Mouse (Mus musculus): Measurements from ENCODE around the gene Cyp46a1. TPM values are rescaled to one million over a fixed set of nuclear protein-coding genes. Genes with fewer than 3 reads are reported as not detected.
A peak's percentile ranks its signal among the peaks of the same experiment; 100 is the strongest.

The Cyp46a1 gene
- total and polyA plus RNA-seq, 2 experiments = 0.83 to 2.5 TPM

DNA sequence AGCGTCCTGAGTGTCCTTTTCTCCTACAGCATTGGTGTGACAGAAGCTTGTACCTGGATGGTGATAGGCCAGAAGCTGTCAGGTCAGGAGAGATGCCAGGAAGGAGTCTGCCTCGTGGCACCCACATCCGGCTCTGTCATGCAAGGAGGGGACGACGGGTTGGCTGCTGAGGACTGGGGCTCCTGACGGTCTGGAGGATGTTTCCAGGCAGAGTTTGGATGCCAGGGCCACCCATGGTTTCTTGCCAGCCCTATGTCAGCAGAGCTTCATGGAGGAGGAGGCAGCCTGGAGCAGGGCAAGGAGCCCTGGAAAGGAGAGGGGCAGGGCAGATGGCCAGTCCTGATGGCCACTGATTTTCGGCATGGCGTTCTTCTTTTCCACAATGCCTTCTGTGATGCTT, 65.0 kb downstream of the Cyp46a1 start:
- 92% methylated on average over 8 of the region's 8 CpGs for WGBS
- TF ChIP-seq CTCF (IDR thresholded peaks at IDR 0.05; ENCODE audit: low read depth, low read length) (no peak), POLR2A (IDR thresholded peaks at IDR 0.05; ENCODE audit: extremely low read depth, insufficient read depth, low read length) (no peak)
- H3K4me1 ChIP-seq (ENCODE audit: control insufficient read depth, insufficient read depth, low read length) = no peaks in the 10 kb centered on the region
- no peaks in the 10 kb centered on the region for H3K36me3 ChIP-seq (ENCODE audit: control insufficient read depth, insufficient read depth, low read length)
- H3K27me3 ChIP-seq (ENCODE audit: control insufficient read depth, insufficient read depth, low read length) = no peaks in the 10 kb centered on the region
- no peak overlapping the region for H3K9ac ChIP-seq (ENCODE audit: low read depth, low read length)
- H3K79me2 ChIP-seq (ENCODE audit: control insufficient read depth, insufficient read depth, low read length) = no peaks in the 10 kb centered on the region
- no peak for DNase-seq (ENCODE audit: extremely low read depth, low read depth, low spot score)
- no peak overlapping the region for H3K4me3 ChIP-seq (ENCODE audit: insufficient read depth, low read depth, low read length)
- H3K27ac ChIP-seq (replicated peaks; ENCODE audit: insufficient read depth, low read depth, low read length) = no peak overlapping the region

- H3K4me3 ChIP-seq (ENCODE audit: insufficient read depth, low read depth, low read length) = no peak overlapping the region
- H3K27ac ChIP-seq (replicated peaks; ENCODE audit: insufficient read depth, low read depth, low read length) = no peak overlapping the region
- DNase-seq (ENCODE audit: extremely low read depth, low read depth, low spot score) = no peak
- H3K36me3 ChIP-seq (ENCODE audit: control insufficient read depth, insufficient read depth, low read length) = no peaks in the 10 kb centered on the region
- H3K27me3 ChIP-seq (ENCODE audit: control insufficient read depth, insufficient read depth, low read length) = no peaks in the 10 kb centered on the region
- H3K79me2 ChIP-seq (ENCODE audit: control insufficient read depth, insufficient read depth, low read length) = no peaks in the 10 kb centered on the region
- H3K9ac ChIP-seq (ENCODE audit: low read depth, low read length) = no peak overlapping the region
- 64% methylated on average over 8 of the region's 8 CpGs for WGBS
- no peak for TF ChIP-seq CTCF (IDR thresholded peaks at IDR 0.05; ENCODE audit: low read depth, low read length)
- no peak for TF ChIP-seq POLR2A (IDR thresholded peaks at IDR 0.05; ENCODE audit: extremely low read depth, insufficient read depth, low read length)
- no peaks in the 10 kb centered on the region for H3K4me1 ChIP-seq (ENCODE audit: control insufficient read depth, insufficient read depth, low read length)
These were observed 66.8 kb downstream of the Cyp46a1 start for GRCm38 (mm10) chr12:108400951-108401350.

GRCm38 (mm10) chr12:108403957-108404356, 69.8 kb downstream of the Cyp46a1 start:
- WGBS = 72% methylated on average over 6 of the region's 6 CpGs
- no peak overlapping the region for H3K27ac ChIP-seq (replicated peaks; ENCODE audit: insufficient read depth, low read depth, low read length)
- DNase-seq (ENCODE audit: extremely low read depth, low read depth, low spot score) = peak; percentile 6
- no peaks in the 10 kb centered on the region for H3K79me2 ChIP-seq (ENCODE audit: control insufficient read depth, insufficient read depth, low read length)
- TF ChIP-seq POLR2A (IDR thresholded peaks at IDR 0.05; ENCODE audit: extremely low read depth, insufficient read depth, low read length) (no peak), CTCF (IDR thresholded peaks at IDR 0.05; ENCODE audit: low read depth, low read length) (no peak)
- H3K36me3 ChIP-seq (ENCODE audit: control insufficient read depth, insufficient read depth, low read length) = no peaks in the 10 kb centered on the region
- no peak overlapping the region for H3K9ac ChIP-seq (ENCODE audit: low read depth, low read length)
- H3K4me1 ChIP-seq (ENCODE audit: control insufficient read depth, insufficient read depth, low read length) = no peaks in the 10 kb centered on the region
- no peak overlapping the region for H3K4me3 ChIP-seq (ENCODE audit: insufficient read depth, low read depth, low read length)
- no peaks in the 10 kb centered on the region for H3K27me3 ChIP-seq (ENCODE audit: control insufficient read depth, insufficient read depth, low read length)

- H3K27ac ChIP-seq (replicated peaks; ENCODE audit: insufficient read depth, low read depth, low read length) = no peak overlapping the region
- H3K9ac ChIP-seq (ENCODE audit: low read depth, low read length) = no peak overlapping the region
- WGBS = 72% methylated on average over 5 of the region's 5 CpGs
- H3K79me2 ChIP-seq (ENCODE audit: control insufficient read depth, insufficient read depth, low read length) = no peaks in the 10 kb centered on the region
- no peaks in the 10 kb centered on the region for H3K36me3 ChIP-seq (ENCODE audit: control insufficient read depth, insufficient read depth, low read length)
- no peak for DNase-seq (ENCODE audit: extremely low read depth, low read depth, low spot score)
- no peaks in the 10 kb centered on the region for H3K4me1 ChIP-seq (ENCODE audit: control insufficient read depth, insufficient read depth, low read length)
- no peaks in the 10 kb centered on the region for H3K27me3 ChIP-seq (ENCODE audit: control insufficient read depth, insufficient read depth, low read length)
- TF ChIP-seq CTCF (IDR thresholded peaks at IDR 0.05; ENCODE audit: low read depth, low read length) (no peak), POLR2A (IDR thresholded peaks at IDR 0.05; ENCODE audit: extremely low read depth, insufficient read depth, low read length) (no peak)
- no peak overlapping the region for H3K4me3 ChIP-seq (ENCODE audit: insufficient read depth, low read depth, low read length)
These were observed 74.9 kb downstream of the Cyp46a1 start for GRCm38 (mm10) chr12:108409100-108409499.

- H3K9ac ChIP-seq (ENCODE audit: low read depth, low read length) = no peak overlapping the region
- no peaks in the 10 kb centered on the region for H3K4me1 ChIP-seq (ENCODE audit: control insufficient read depth, insufficient read depth, low read length)
- 74% methylated on average over 14 of the region's 14 CpGs for WGBS
- no peaks in the 10 kb centered on the region for H3K79me2 ChIP-seq (ENCODE audit: control insufficient read depth, insufficient read depth, low read length)
- DNase-seq (ENCODE audit: extremely low read depth, low read depth, low spot score) = no peak
- H3K27me3 ChIP-seq (ENCODE audit: control insufficient read depth, insufficient read depth, low read length) = no peaks in the 10 kb centered on the region
- H3K4me3 ChIP-seq (ENCODE audit: insufficient read depth, low read depth, low read length) = no peak overlapping the region
- H3K36me3 ChIP-seq (ENCODE audit: control insufficient read depth, insufficient read depth, low read length) = no peaks in the 10 kb centered on the region
- no peak overlapping the region for H3K27ac ChIP-seq (replicated peaks; ENCODE audit: insufficient read depth, low read depth, low read length)
- TF ChIP-seq POLR2A (IDR thresholded peaks at IDR 0.05; ENCODE audit: extremely low read depth, insufficient read depth, low read length) (no peak), CTCF (IDR thresholded peaks at IDR 0.05; ENCODE audit: low read depth, low read length) (no peak)
These were observed 76.4 kb downstream of the Cyp46a1 start for GRCm38 (mm10) chr12:108410416-108411208.

Other genes with a start within 250 kb of the Cyp46a1 start
- gene Setd3, start 155.1 kb upstream of the Cyp46a1 start, total RNA-seq (2014; rRNA removed) = 60.9 and 70.4 TPM in 2 replicates
- gene Setd3, start 155.1 kb upstream of the Cyp46a1 start, polyA plus RNA-seq (2012; rRNA removed) = 17.6 and 19.3 TPM in 2 replicates
- gene Ccnk, start 154.8 kb upstream of the Cyp46a1 start, total RNA-seq (2014; rRNA removed) = 4.1 and 5.9 TPM in 2 replicates
- gene Ccnk, start 154.8 kb upstream of the Cyp46a1 start, polyA plus RNA-seq (2012; rRNA removed) = 5.8 and 8.5 TPM in 2 replicates
- gene Ccdc85c, start 59.0 kb upstream of the Cyp46a1 start, total RNA-seq (2014; rRNA removed) = 4.1 and 7.1 TPM in 2 replicates
- gene Ccdc85c, start 59.0 kb upstream of the Cyp46a1 start, polyA plus RNA-seq (2012; rRNA removed) = 15.2 and 18.6 TPM in 2 replicates
- 0.20 and 0.55 TPM in 2 replicates for gene Hhipl1, start 28.1 kb upstream of the Cyp46a1 start, total RNA-seq (2014; rRNA removed)
- 0.37 and 0.50 TPM in 2 replicates for gene Hhipl1, start 28.1 kb upstream of the Cyp46a1 start, polyA plus RNA-seq (2012; rRNA removed)
- 2.6 and 2.9 TPM in 2 replicates for gene Eml1, start 36.6 kb downstream of the Cyp46a1 start, total RNA-seq (2014; rRNA removed)
- gene Eml1, start 36.6 kb downstream of the Cyp46a1 start, polyA plus RNA-seq (2012; rRNA removed) = 1.3 and 2.0 TPM in 2 replicates
- 5.3 and 6.1 TPM in 2 replicates for gene Evl, start 220.3 kb downstream of the Cyp46a1 start, total RNA-seq (2014; rRNA removed)
- 6.0 and 6.9 TPM in 2 replicates for gene Evl, start 220.3 kb downstream of the Cyp46a1 start, polyA plus RNA-seq (2012; rRNA removed)

Data from liver, adult 2 months (tissue).